Mouse (Mus musculus): ENCODE data around the gene Vmn1r20.

The Vmn1r20 gene

DNA sequence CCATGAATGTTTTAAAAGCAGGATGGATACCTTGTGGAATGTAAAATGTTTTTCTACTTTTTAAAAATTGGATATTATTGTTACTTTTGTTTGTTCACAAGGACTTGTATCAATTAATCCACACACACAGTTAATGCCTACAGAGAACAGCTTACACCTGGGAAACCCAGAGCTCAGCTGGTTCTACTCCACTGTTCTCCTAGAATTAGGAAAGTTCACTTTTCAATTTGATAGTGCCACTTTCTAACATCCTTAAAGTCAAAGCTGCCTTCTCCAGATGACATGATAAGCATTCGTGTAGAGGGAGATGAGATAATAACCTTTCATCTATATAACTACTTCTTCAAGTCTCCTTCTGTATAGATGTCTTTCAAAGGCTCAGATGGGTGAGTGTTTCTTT lies at the start of gene Vmn1r20:
Gene Vmn1r20, plus strand, starts transcription at position 301 of the 400 bp plus-strand sequence.
- WGBS: 65% methylated on average over 1 of the region's 1 CpGs

GRCm38 (mm10) chr6:57395683-57396082 lies 33.0 kb upstream of the Vmn1r20 start, which contains the start of gene Vmn1r18:
Gene Vmn1r18, minus strand, starts transcription at chr6:57395783.

GRCm38 (mm10) chr6:57403480-57403879 lies 25.2 kb upstream of the Vmn1r20 start, which contains the start of gene Vmn1r19:
Gene Vmn1r19, plus strand, starts transcription at chr6:57403780.
- 70% methylated on average over 3 of the region's 3 CpGs for WGBS

GRCm38 (mm10) chr6:57431196-57431595 lies 2.5 kb downstream of the Vmn1r20 start:
- WGBS: 55% methylated on average over 1 of the region's 1 CpGs

DNA sequence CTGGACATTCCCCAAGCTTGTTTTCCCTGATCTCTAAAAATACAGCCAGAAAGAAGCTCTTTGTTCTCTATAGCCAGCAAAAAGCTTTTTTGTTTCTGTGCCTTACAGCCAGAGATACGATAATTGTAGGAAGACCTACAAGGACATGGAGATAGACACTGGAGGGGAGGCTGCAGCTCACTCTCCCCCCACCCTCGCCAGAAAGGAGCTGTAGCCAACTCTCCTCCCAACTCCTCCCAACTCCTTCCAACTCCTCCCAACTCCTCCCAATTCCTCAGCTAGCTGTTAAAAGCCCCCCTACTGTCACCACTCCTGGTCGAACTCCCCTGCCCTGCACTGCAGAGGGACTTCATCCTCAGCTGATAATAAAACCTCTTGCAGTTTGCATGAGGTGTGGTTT lies 39.4 kb downstream of the Vmn1r20 start:
- 28% methylated on average over 3 of the region's 3 CpGs for WGBS

Measured in cerebral cortex, adult 2 months (tissue).